Mouse (Mus musculus) bone marrow, adult 2 months (tissue): ENCODE results near the gene Reep3. TPM values are rescaled to one million over a fixed set of nuclear protein-coding genes. Genes with fewer than 3 reads are reported as not detected.
A peak's percentile ranks its signal among the peaks of the same experiment; 100 is the strongest.
"Not testable (repeated sequence)": the region's sequence is repeated elsewhere in the genome, so short reads cannot be mapped to it uniquely, and the experiment has no call there.

Source experiments
- H3K27ac ChIP-seq: fragments of 200-500 bp; 2 replicates; pipeline ENCODE4 v1.5.1; 2012; ENCODE audit warnings: low read depth, mild to moderate bottlenecking, control low read depth, inconsistent platforms, low read length; ENCODE audit not compliant: control insufficient read depth, poor library complexity, insufficient read depth
- H3K4me1 ChIP-seq: fragments of 200-500 bp; 2 replicates; pipeline ENCODE4 v1.6.1; 2011; ENCODE audit warnings: low read length; ENCODE audit not compliant: control insufficient read depth, insufficient read depth
- H3K4me3 ChIP-seq: fragments of 200-500 bp; replicated peaks from 2 replicates; pipeline ENCODE3; 2011; ENCODE audit warnings: mild to moderate bottlenecking, low read depth, low read length, control low read depth; ENCODE audit not compliant: control insufficient read depth
- CTCF ChIP-seq: fragments of 200-500 bp; IDR thresholded peaks from 2 replicates; pipeline ENCODE4 v1.5.1; 2011; ENCODE audit warnings: low read length, control low read depth; ENCODE audit not compliant: control insufficient read depth, insufficient read depth
- POLR2A ChIP-seq: fragments of 200-500 bp; IDR thresholded peaks from 2 replicates; pipeline ENCODE4 v1.6.1; 2011; ENCODE audit warnings: low read depth, mild to moderate bottlenecking, control low read depth, low read length, borderline replicate concordance; ENCODE audit not compliant: control insufficient read depth
- WGBS: fragments of 180-500 bp; shearing (Covaris S2); methylation state at CpG from one replicate; pipeline ENCODE4 v1.1.7; 2018; 5-methylcytosine and 5-hydroxymethylcytosine counted together
- polyA plus RNA-seq: library from polyadenylated mRNA; stranded (reverse); fragments of >200 nt; gene quantifications from 2 replicates; pipeline ENCODE4 v1.2.4, GENCODE M21; 2011; ENCODE audit warnings: low replicate concordance; ENCODE audit not compliant: missing spikeins, insufficient read depth, insufficient read length

Gene Reep3
- polyA plus RNA-seq, 1 experiment: 10.8 TPM

- no peak for TF ChIP-seq POLR2A
- TF ChIP-seq CTCF: no peak
- Histone ChIP-seq H3K4me3 (peak overlapping the region; percentile 56), H3K4me1 (no peaks in the 10 kb centered on the region; the same call in 1 of the 2 replicates), H3K27ac (peak overlapping the region; percentile 64)
- WGBS: under 1% methylated on average over 22 of the region's 22 CpGs
These were observed 92.8 kb downstream of the Reep3 start for GRCm38 (mm10) chr10:67003743-67004526.

- TF ChIP-seq POLR2A: no peak
- no peak for TF ChIP-seq CTCF
- Histone ChIP-seq H3K27ac (peak overlapping the region; percentile 64; the same call in 1 of the 2 replicates), H3K4me3 (peak overlapping the region; percentile 56), H3K4me1 (peaks cover 2% of the 10 kb centered on the region; the same call in 1 of the 2 replicates)
- 4% methylated on average over 25 of the region's 25 CpGs for whole genome bisulfite sequencing
These were observed 93.6 kb downstream of the Reep3 start for GRCm38 (mm10) chr10:67003009-67003742.

- no peak overlapping the region for H3K27ac ChIP-seq
These were observed 94.3 kb downstream of the Reep3 start for GRCm38 (mm10) chr10:67002207-67003008.

GRCm38 (mm10) chr10:67000958-67001615, 95.7 kb downstream of the Reep3 start:
- WGBS: 86% methylated on average over 13 of the region's 13 CpGs
- not testable (repeated sequence) for H3K4me1 ChIP-seq, H3K4me3 ChIP-seq, H3K27ac ChIP-seq

More at GRCm38 (mm10) chr10:67002207-67003008, 94.3 kb downstream of the Reep3 start:
- 34% methylated on average over 30 of the region's 30 CpGs for WGBS
- Histone ChIP-seq H3K4me3 (peak overlapping the region; percentile 14), H3K4me1 (peaks cover 2% of the 10 kb centered on the region; the same call in 1 of the 2 replicates)
- TF ChIP-seq CTCF (no peak), POLR2A (no peak; the same call in 1 of the 2 replicates)

GRCm38 (mm10) chr10:67000136-67000535, 96.6 kb downstream of the Reep3 start:
- Histone ChIP-seq H3K4me3 (no peak overlapping the region), H3K4me1 (peaks cover 2% of the 10 kb centered on the region; the same call in 1 of the 2 replicates), H3K27ac (no peak overlapping the region)
- WGBS: 92% methylated on average over 5 of the region's 5 CpGs
- no peak for TF ChIP-seq POLR2A

- H3K4me3 ChIP-seq: no peak overlapping the region
- no peak overlapping the region for H3K27ac ChIP-seq
- no peak for TF ChIP-seq POLR2A
- TF ChIP-seq CTCF: no peak
- 47% methylated on average over 7 of the region's 7 CpGs for WGBS
- H3K4me1 ChIP-seq: peaks cover 2% of the 10 kb centered on the region; the same call in 1 of the 2 replicates
These were observed 98.0 kb downstream of the Reep3 start for GRCm38 (mm10) chr10:66998770-66999169.

GRCm38 (mm10) chr10:66995181-66995580, 101.6 kb downstream of the Reep3 start:
- peaks cover 2% of the 10 kb centered on the region; the same call in 1 of the 2 replicates for H3K4me1 ChIP-seq
- no peak overlapping the region for H3K4me3 ChIP-seq
- WGBS: 22% methylated on average over 6 of the region's 6 CpGs
- no peak overlapping the region for H3K27ac ChIP-seq
- TF ChIP-seq CTCF (no peak), POLR2A (no peak)

GRCm38 (mm10) chr10:66994469-66994868, 102.3 kb downstream of the Reep3 start:
- 62% methylated on average over 5 of the region's 5 CpGs for WGBS
- TF ChIP-seq CTCF (no peak), POLR2A (no peak)

More at GRCm38 (mm10) chr10:66994469-66994868, 102.3 kb downstream of the Reep3 start:
- Histone ChIP-seq H3K4me1 (peaks cover 2% of the 10 kb centered on the region; the same call in 1 of the 2 replicates), H3K27ac (no peak overlapping the region), H3K4me3 (no peak overlapping the region)
